Mouse (Mus musculus): ENCODE measurements around the gene Xxylt1. TPM values are rescaled to one million over a fixed set of nuclear protein-coding genes. Genes with fewer than 3 reads are reported as not detected.

The Xxylt1 gene
- polyA plus RNA-seq, 1 experiment from 2014 or later = 9.7 TPM

- Histone ChIP-seq H3K36me3 (ENCODE audit: control insufficient read depth, insufficient read depth) (no peaks in the 10 kb centered on the region), H3K9me3 (ENCODE audit: control insufficient read depth, low read length) (no peaks in the 10 kb centered on the region), H3K9ac (replicated peaks; ENCODE audit: low read depth, low read length) (no peak overlapping the region), H3K27me3 (replicated peaks; ENCODE audit: control insufficient read depth, insufficient read depth, low read length) (no peaks in the 10 kb centered on the region), H3K4me1 (replicated peaks; ENCODE audit: control insufficient read depth, insufficient read depth, low read length) (0 out of 2 replicates have a peak, but pooled peaks cover 11% of the 10 kb centered on the region), H3K4me3 (replicated peaks; ENCODE audit: low read length) (no peak overlapping the region), H3K27ac (ENCODE audit: low read length) (no peak overlapping the region), H3K4me2 (ENCODE audit: low read length) (no peak overlapping the region)
- no peak for ATAC-seq
- 89% methylated on average over 7 of the region's 7 CpGs for WGBS
These were observed 30.5 kb downstream of the Xxylt1 start for GRCm38 (mm10) chr16:31050701-31051100.

- Histone ChIP-seq H3K4me1 (replicated peaks; ENCODE audit: control insufficient read depth, insufficient read depth, low read length) (0 out of 2 replicates have a peak, but pooled peaks cover 11% of the 10 kb centered on the region), H3K36me3 (ENCODE audit: control insufficient read depth, insufficient read depth) (no peaks in the 10 kb centered on the region), H3K9ac (replicated peaks; ENCODE audit: low read depth, low read length) (no peak overlapping the region), H3K27ac (ENCODE audit: low read length) (no peak overlapping the region), H3K9me3 (ENCODE audit: control insufficient read depth, low read length) (no peaks in the 10 kb centered on the region), H3K4me2 (ENCODE audit: low read length) (no peak overlapping the region), H3K4me3 (replicated peaks; ENCODE audit: low read length) (no peak overlapping the region), H3K27me3 (replicated peaks; ENCODE audit: control insufficient read depth, insufficient read depth, low read length) (no peaks in the 10 kb centered on the region)
- 87% methylated on average over 6 of the region's 6 CpGs for WGBS
- ATAC-seq = no peak
These were observed 33.0 kb downstream of the Xxylt1 start for GRCm38 (mm10) chr16:31048194-31048593.

GRCm38 (mm10) chr16:31047186-31047898 is 33.9 kb downstream of the Xxylt1 start:
- ATAC-seq = no peak
- H3K9me3 ChIP-seq (ENCODE audit: control insufficient read depth, low read length) = no peaks in the 10 kb centered on the region
- WGBS = 76% methylated on average over 10 of the region's 10 CpGs

GRCm38 (mm10) chr16:31046217-31046659 is 35.0 kb downstream of the Xxylt1 start:
- 78% methylated on average over 14 of the region's 14 CpGs for WGBS
- Histone ChIP-seq H3K4me3 (replicated peaks; ENCODE audit: low read length) (no peak overlapping the region), H3K27me3 (replicated peaks; ENCODE audit: control insufficient read depth, insufficient read depth, low read length) (no peaks in the 10 kb centered on the region), H3K4me2 (ENCODE audit: low read length) (no peak overlapping the region), H3K9ac (replicated peaks; ENCODE audit: low read depth, low read length) (no peak overlapping the region), H3K4me1 (replicated peaks; ENCODE audit: control insufficient read depth, insufficient read depth, low read length) (0 out of 2 replicates have a peak, but pooled peaks cover 11% of the 10 kb centered on the region), H3K27ac (ENCODE audit: low read length) (no peak overlapping the region), H3K9me3 (ENCODE audit: control insufficient read depth, low read length) (no peaks in the 10 kb centered on the region), H3K36me3 (ENCODE audit: control insufficient read depth, insufficient read depth) (no peaks in the 10 kb centered on the region)
- ATAC-seq = no peak

More at GRCm38 (mm10) chr16:31047186-31047898, 33.9 kb downstream of the Xxylt1 start:
- Histone ChIP-seq H3K4me1 (replicated peaks; ENCODE audit: control insufficient read depth, insufficient read depth, low read length) (0 out of 2 replicates have a peak, but pooled peaks cover 11% of the 10 kb centered on the region), H3K4me3 (replicated peaks; ENCODE audit: low read length) (no peak overlapping the region), H3K9ac (replicated peaks; ENCODE audit: low read depth, low read length) (no peak overlapping the region), H3K27me3 (replicated peaks; ENCODE audit: control insufficient read depth, insufficient read depth, low read length) (no peaks in the 10 kb centered on the region), H3K27ac (ENCODE audit: low read length) (no peak overlapping the region), H3K36me3 (ENCODE audit: control insufficient read depth, insufficient read depth) (no peaks in the 10 kb centered on the region), H3K4me2 (ENCODE audit: low read length) (no peak overlapping the region)

- H3K9ac ChIP-seq (replicated peaks; ENCODE audit: low read depth, low read length) = no peak overlapping the region
- no peak overlapping the region for H3K27ac ChIP-seq (ENCODE audit: low read length)
- H3K27me3 ChIP-seq (replicated peaks; ENCODE audit: control insufficient read depth, insufficient read depth, low read length) = no peaks in the 10 kb centered on the region
- WGBS = 68% methylated on average over 5 of the region's 5 CpGs
- no peak overlapping the region for H3K4me2 ChIP-seq (ENCODE audit: low read length)
- peaks cover 12% of the 10 kb centered on the region for H3K4me1 ChIP-seq (replicated peaks; ENCODE audit: control insufficient read depth, insufficient read depth, low read length)
- no peaks in the 10 kb centered on the region for H3K9me3 ChIP-seq (ENCODE audit: control insufficient read depth, low read length)
- H3K4me3 ChIP-seq (replicated peaks; ENCODE audit: low read length) = no peak overlapping the region
- ATAC-seq = no peak
- H3K36me3 ChIP-seq (ENCODE audit: control insufficient read depth, insufficient read depth) = no peaks in the 10 kb centered on the region
These were observed 36.0 kb downstream of the Xxylt1 start for GRCm38 (mm10) chr16:31045211-31045610.

GRCm38 (mm10) chr16:31043136-31043535 is 38.1 kb downstream of the Xxylt1 start:
- ATAC-seq = no peak
- H3K4me3 ChIP-seq (replicated peaks; ENCODE audit: low read length) = no peak overlapping the region
- no peak overlapping the region for H3K4me2 ChIP-seq (ENCODE audit: low read length)
- no peaks in the 10 kb centered on the region for H3K27me3 ChIP-seq (replicated peaks; ENCODE audit: control insufficient read depth, insufficient read depth, low read length)
- no peak overlapping the region for H3K9ac ChIP-seq (replicated peaks; ENCODE audit: low read depth, low read length)
- H3K27ac ChIP-seq (ENCODE audit: low read length) = no peak overlapping the region
- 90% methylated on average over 5 of the region's 5 CpGs for WGBS
- H3K36me3 ChIP-seq (ENCODE audit: control insufficient read depth, insufficient read depth) = no peaks in the 10 kb centered on the region; the same call in 1 of the 2 replicates
- peaks cover 15% of the 10 kb centered on the region for H3K4me1 ChIP-seq (replicated peaks; ENCODE audit: control insufficient read depth, insufficient read depth, low read length)
- no peaks in the 10 kb centered on the region for H3K9me3 ChIP-seq (ENCODE audit: control insufficient read depth, low read length)

GRCm38 (mm10) chr16:31041566-31041965 is 39.7 kb downstream of the Xxylt1 start:
- Histone ChIP-seq H3K36me3 (ENCODE audit: control insufficient read depth, insufficient read depth) (no peaks in the 10 kb centered on the region; the same call in 1 of the 2 replicates), H3K9ac (replicated peaks; ENCODE audit: low read depth, low read length) (no peak overlapping the region), H3K4me3 (replicated peaks; ENCODE audit: low read length) (no peak overlapping the region), H3K27me3 (replicated peaks; ENCODE audit: control insufficient read depth, insufficient read depth, low read length) (no peaks in the 10 kb centered on the region), H3K9me3 (ENCODE audit: control insufficient read depth, low read length) (no peaks in the 10 kb centered on the region), H3K4me1 (replicated peaks; ENCODE audit: control insufficient read depth, insufficient read depth, low read length) (peaks cover 9% of the 10 kb centered on the region), H3K27ac (ENCODE audit: low read length) (no peak overlapping the region), H3K4me2 (ENCODE audit: low read length) (no peak overlapping the region)
- 97% methylated on average over 2 of the region's 2 CpGs for WGBS
- ATAC-seq = no peak

GRCm38 (mm10) chr16:31039803-31040459 is 41.3 kb downstream of the Xxylt1 start:
- H3K36me3 ChIP-seq (ENCODE audit: control insufficient read depth, insufficient read depth) = no peaks in the 10 kb centered on the region; the same call in 1 of the 2 replicates
- no peaks in the 10 kb centered on the region for H3K27me3 ChIP-seq (replicated peaks; ENCODE audit: control insufficient read depth, insufficient read depth, low read length)
- no peaks in the 10 kb centered on the region for H3K9me3 ChIP-seq (ENCODE audit: control insufficient read depth, low read length)
- WGBS = 59% methylated on average over 9 of the region's 9 CpGs
- H3K9ac ChIP-seq (replicated peaks; ENCODE audit: low read depth, low read length) = no peak overlapping the region
- H3K4me1 ChIP-seq (replicated peaks; ENCODE audit: control insufficient read depth, insufficient read depth, low read length) = peaks cover 19% of the 10 kb centered on the region
- no peak overlapping the region for H3K4me3 ChIP-seq (replicated peaks; ENCODE audit: low read length)
- no peak overlapping the region for H3K4me2 ChIP-seq (ENCODE audit: low read length)
- ATAC-seq = no peak
- H3K27ac ChIP-seq (ENCODE audit: low read length) = 0 out of 2 replicates have a peak overlapping the region, but pooled peaks have one; percentile 13

GRCm38 (mm10) chr16:31037431-31037830 is 43.8 kb downstream of the Xxylt1 start:
- H3K9ac ChIP-seq (replicated peaks; ENCODE audit: low read depth, low read length) = no peak overlapping the region
- H3K4me1 ChIP-seq (replicated peaks; ENCODE audit: control insufficient read depth, insufficient read depth, low read length) = peaks cover 24% of the 10 kb centered on the region
- ATAC-seq = no peak
- no peaks in the 10 kb centered on the region for H3K27me3 ChIP-seq (replicated peaks; ENCODE audit: control insufficient read depth, insufficient read depth, low read length)
- no peaks in the 10 kb centered on the region; the same call in 1 of the 2 replicates for H3K36me3 ChIP-seq (ENCODE audit: control insufficient read depth, insufficient read depth)
- H3K4me3 ChIP-seq (replicated peaks; ENCODE audit: low read length) = no peak overlapping the region
- H3K9me3 ChIP-seq (ENCODE audit: control insufficient read depth, low read length) = no peaks in the 10 kb centered on the region
- H3K27ac ChIP-seq (ENCODE audit: low read length) = no peak overlapping the region
- WGBS = 30% methylated on average over 1 of the region's 1 CpGs
- H3K4me2 ChIP-seq (ENCODE audit: low read length) = no peak overlapping the region
